Mouse (Mus musculus) CH12.LX (cell line): ENCODE measurements at regions not wholly inside any gene's neighbourhood (a gene's known extent, or its start where the extent isn't known, plus 50 kb on each side); places are given as distances from the start of the nearest gene placed in this dataset.

ENCODE experiments used
- ELF1 ChIP-seq: IDR thresholded peaks from 2 replicates; pipeline ENCODE4 v1.6.1; 2014; ENCODE audit warnings: low read depth, mild to moderate bottlenecking, inconsistent platforms, low read length, improper control_type of control experiment
- EP300 ChIP-seq: IDR thresholded peaks from 2 replicates; pipeline ENCODE4 v1.6.1; 2011; ENCODE audit warnings: low read length, improper control_type of control experiment
- ETS1 ChIP-seq: conservative IDR thresholded peaks from 2 replicates; pipeline ENCODE4 v1.6.1; 2012; ENCODE audit warnings: low read depth, mild to moderate bottlenecking, inconsistent platforms, low read length, improper control_type of control experiment, moderate library complexity
- USF1 ChIP-seq: IDR thresholded peaks from 2 replicates; pipeline ENCODE4 v1.6.1; 2014; ENCODE audit warnings: low read depth, mild to moderate bottlenecking, inconsistent platforms, low read length, improper control_type of control experiment

- TF ChIP-seq ELF1: no peak
- no peak for TF ChIP-seq USF1
- no peak for TF ChIP-seq ETS1
- no peak for TF ChIP-seq EP300
Measured at GRCm38 (mm10) chr1:158147525-158147924, 208.6 kb downstream of the Brinp2 start.
